Mouse (Mus musculus) cerebellum, adult (tissue): ENCODE data around the gene Carns1.

Experiments
- ATAC-seq: cut with Nextera tagmentation; 2 replicates; pipeline ENCODE4 v1.9.2; 2017; ENCODE audit warnings: mild to moderate bottlenecking, moderate library complexity, mixed read lengths; ENCODE audit not compliant: insufficient number of reproducible peaks, low FRiP score, low TSS enrichment

The Carns1 gene

GRCm38 (mm10) chr19:4172925-4173324 lies 2.4 kb downstream of the Carns1 start:
- no peak for ATAC-seq

DNA sequence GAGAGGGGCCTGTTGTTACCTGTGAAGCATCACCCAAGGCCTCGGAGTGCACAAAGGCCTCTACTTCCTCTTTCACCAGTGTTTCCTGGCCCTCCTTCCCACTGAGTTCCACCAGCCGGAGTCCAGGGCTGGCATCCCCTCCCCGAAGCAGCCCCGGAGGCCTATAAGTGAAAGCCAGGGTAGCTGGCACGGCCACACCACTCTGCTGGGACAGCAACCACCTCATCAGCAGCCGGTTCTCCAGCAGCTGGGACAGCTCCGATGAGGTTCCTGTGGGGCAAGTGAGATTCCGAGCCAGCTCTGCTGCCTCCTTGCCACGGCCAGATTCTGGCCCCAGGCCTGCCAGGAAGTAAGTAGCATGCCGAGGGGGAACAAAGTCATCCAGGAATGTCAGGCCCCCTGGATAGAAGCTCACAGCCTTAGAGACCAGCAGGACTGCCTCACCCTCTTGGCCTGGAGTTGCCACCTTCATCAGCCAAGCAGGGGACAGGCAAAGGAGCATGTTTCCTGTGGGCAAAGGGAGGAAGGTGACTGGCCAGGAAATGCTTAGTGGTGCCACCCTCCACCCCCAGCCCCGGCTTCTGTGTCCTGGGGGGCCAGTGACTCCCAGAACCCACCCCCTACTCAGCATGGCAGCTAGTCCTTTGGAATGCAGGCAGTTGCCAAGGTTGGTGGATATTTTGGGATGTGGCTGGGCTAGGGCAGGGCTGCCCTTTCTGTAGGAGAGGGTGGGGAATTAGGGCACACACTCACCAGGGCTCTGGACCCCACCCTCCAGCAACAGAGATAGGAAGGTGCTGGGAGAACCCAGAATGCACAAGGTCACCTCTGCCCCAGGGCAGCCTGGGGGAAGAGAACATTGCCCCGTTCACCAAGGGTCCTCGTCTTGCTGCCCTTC lies 3.6 kb downstream of the Carns1 start:
- no peak for ATAC-seq

DNA sequence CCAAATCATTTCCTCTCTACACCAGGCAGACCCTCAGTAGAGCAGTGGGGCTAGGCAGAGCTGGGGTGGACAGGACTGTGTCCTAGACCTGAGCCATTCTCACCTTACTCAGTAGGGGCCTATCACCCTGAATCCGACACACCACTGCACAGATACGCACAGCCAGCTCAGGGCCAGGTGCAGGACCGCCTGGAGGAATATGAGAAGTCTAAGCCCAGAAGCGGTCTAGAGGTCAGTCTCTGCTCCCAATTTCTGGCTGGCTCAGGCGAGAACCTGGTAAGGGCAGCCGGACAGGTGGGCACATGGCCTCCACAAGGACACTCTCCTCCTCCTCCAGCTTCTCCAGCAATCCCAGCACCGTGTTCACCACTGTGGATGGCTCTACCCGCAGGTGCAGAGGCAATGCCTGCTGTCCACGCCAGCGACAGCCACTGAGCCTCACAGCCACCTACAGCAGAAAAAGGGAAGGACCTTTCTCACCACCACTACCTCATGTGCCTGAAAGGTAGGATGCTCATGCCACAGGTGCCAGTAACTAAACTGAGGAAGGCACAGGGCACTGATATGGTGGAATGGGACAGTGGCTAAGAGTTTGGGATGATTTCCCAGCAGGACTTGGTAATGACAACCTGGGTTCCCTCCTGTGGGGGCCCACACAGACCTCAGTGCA lies 4.4 kb downstream of the Carns1 start:
- ATAC-seq: no peak

GRCm38 (mm10) chr19:4169810-4170209 lies 5.5 kb downstream of the Carns1 start:
- ATAC-seq: peak; percentile 34; the same call in 1 of the 2 replicates

GRCm38 (mm10) chr19:4169378-4169784 lies 5.9 kb downstream of the Carns1 start:
- ATAC-seq: peak; percentile 74

DNA sequence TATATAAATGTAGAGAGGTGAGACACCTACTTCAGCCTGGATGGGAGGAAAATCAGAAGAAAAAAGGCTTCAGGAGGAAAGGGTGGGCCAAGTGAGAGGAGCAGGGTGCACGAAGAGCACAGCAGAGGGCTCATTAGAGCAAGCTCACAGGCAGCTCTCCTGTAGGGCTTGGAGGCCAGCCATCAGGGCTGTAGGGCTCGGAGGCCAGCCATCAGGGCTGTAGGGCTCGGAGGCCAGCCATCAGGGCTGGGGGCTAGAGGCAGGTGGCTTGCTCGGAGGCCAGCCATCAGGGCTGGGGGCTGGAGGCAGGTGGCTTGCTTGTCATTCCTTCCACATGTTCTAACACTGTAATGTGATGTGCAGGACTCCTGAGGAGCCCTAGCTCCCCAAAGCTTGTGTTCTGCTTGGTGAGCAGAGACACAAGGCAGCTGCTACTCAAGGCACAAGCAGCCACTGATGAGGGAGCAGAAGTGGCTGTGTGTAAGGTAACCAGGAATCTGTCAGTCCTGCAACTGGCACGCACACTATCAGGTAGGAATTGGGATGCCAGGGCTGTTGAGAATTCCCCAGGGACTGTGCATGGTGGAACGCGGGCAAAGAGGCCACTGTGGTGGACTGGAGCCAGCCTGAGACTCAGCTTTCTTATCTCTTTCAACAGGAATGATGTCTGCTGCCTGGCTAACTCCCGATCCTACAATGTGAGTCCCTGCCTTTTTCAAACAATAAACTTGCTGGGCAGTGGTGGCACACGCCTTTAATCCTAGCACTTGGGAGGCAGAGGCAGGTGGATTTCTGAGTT lies 8.4 kb downstream of the Carns1 start:
- no peak for ATAC-seq

DNA sequence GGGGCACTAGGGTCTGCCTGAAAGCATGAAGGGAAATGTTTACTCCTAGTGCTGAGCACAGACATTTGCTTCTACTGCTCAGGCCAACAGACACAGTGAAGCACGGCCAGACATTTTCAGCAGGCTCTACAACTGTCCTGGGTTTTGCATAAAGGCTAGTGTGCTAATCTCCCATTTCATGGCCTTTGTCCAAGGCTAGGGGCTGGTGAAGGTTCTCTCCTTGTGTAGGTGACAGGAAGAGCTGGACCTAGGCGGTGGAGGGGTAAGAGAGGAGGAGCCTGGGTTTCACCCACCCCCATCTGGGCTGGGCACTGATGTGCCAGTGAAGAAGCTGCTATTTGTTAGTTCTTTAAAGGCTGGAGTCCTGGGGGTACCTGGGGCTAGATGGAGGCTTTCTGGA lies 10.6 kb downstream of the Carns1 start:
- no peak for ATAC-seq

GRCm38 (mm10) chr19:4164100-4164499 lies 11.2 kb downstream of the Carns1 start:
- no peak for ATAC-seq

DNA sequence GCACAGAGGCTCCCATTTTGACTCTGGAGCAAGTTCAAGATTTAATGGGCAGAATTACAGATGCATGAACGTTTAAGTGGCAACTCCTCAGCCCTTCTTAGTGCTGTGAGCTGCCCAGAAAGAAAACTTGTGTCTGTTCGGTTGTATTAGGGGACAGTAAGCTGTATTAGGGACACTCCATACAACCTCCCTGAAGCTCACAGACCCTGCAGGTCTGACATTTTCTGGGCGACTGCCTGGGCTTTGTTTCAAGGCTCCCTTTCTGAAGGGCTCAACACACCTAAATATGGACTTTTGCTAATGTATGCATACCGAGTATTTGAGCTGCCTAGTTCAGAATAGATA lies 11.8 kb downstream of the Carns1 start:
- ATAC-seq: no peak

DNA sequence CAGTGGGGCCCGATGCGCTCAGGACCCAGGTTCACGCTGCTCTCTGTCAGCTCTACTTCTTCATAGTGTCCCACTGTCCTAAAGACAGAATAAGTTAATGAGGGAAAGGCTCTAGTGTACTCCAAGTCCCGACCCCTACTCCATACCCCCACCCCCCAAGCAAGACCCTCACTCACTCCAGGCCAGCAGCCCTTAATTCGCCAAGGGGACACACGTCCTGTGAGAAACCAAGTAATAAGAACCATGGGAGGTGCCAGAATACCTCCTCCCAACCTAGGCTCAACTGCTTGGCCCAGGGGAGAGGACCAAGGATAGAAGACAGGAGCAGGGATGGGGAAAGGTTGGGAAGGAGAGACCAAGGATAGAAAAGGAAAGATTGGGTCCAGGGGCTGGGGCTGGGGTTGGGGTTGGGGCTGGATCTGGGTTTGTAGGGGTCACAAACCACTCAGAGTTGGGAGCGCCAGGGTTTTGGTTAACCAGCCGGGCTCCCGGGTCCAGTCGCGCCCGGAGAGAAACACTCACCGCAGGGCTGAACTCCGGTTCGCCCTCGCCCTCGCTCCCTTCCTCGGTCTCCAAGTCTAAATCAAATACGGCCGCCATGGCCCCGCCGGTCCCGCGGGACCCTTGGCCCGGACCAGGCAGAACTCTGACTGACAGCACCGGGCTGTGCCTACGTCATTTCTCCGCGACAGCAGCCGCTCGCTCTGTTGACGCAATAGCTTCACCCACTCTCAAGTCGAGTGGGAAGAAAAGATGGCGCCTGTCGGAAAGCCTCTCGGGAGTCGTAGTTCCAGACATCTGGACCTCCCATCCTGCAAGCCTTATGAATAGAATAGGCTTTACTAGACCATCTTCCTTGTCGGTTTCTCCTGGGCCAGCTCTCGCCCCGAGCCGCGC lies 12.4 kb downstream of the Carns1 start, which contains the start of gene Rps6kb2:
TSS of gene Rps6kb2 (minus strand) at position 709 of the 897 bp plus-strand sequence.
- ATAC-seq: peak; percentile 83

DNA sequence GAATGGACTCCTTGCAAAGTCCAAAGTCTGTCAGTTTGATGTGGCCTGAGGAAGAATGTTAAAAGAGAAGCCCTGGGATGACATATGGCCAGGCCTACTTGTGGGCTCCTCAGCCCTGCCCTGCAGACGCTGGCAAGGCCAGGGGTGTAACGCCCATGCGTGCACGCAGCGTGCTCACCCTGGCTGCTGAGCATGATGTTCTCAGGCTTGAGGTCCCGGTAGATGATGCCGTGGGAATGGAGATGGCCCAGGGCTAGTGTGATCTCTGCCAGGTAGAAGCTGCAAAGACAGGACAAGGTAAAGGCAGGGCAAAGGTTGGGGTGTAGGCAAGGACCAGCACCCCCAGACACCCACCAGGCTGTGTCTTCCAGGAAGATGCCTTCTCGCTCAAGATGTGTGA lies 16.2 kb downstream of the Carns1 start:
- ATAC-seq: no peak

DNA sequence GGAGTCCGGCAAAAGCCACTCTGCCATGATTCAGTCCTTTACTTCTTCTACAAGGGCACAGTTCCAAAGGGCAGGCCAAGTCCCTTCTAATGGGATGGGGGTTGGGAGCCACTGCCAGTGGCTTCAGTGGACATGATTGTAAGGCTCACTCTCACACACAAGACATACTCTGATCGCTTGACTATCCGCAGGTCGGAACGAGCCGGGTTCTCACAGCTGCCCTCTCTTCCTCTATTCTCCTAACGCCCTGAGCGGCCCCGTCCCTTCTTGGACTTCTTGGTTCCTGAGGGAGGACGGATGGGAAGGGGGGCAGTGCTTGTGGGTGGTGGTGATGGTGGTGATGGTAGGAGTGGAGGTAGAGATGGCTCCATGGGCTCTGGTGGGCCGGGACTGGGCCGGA lies 18.5 kb downstream of the Carns1 start:
- no peak for ATAC-seq

DNA sequence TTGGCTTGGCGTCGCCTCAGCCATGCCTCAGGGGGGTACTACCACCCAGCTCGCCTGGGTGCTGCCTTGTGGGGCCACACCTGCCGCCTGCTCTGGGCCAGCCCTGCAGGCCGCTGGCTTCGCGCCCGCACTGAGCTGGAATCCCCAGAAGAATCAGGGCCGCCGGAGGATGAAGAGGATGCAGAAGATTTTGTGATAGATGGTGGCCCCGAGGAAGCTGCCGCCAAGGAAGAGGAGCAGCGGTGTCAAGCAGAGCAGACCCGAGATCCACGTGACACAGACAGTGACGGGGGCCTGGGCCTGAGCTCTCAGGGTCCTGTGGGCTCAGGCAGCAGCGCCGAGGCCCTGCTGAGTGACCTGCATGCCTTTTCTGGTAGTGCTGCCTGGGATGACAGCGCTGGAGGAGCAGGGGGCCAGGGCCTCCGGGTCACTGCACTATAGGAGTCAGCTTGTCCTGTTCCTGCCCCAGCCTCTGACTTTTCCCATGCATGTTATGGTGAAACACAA lies 19.2 kb downstream of the Carns1 start:
- no peak for ATAC-seq

GRCm38 (mm10) chr19:4155223-4156072 lies 19.8 kb downstream of the Carns1 start:
- no peak for ATAC-seq

DNA sequence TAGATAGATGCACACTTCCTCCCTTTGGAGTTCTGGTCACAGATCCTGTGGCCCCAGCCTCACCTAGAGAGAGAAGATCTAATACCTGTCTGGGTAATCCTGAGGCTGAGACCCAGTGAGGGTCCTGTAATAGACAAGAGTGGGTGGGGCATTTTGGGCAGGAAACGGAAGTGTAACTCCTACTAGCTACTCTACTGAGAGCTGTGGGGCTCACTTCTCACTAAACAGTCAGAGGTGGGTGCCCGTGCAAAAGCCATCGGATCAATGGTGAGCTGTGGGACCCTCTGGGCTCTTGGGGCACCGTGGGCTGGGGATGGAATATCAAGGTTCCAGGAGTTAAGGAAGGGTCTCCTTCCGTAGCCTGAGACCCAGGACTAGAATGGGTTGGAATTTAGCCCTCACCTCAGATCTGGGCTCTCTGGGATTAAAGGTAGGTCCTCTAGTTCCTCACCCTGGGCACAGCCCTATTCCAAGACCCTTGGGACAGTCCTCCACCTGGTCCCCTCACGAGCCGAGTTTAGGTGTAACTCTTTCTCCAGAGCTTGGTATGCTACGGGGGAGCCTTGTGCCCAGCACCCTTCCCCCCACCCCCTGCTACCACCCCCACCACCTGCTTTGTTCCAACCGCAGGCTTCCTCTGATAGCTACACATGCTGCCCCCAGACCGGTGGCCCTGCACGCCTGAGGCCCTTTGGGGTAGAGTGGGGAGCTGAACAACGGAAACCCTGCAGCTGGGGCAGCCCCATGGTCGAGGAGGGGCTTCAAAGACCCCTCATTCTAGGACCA lies 20.6 kb downstream of the Carns1 start:
- ATAC-seq: no peak

- peak; percentile 54; the same call in 1 of the 2 replicates for ATAC-seq
These were observed 22.0 kb downstream of the Carns1 start, which contains the start of gene Ptprcap for GRCm38 (mm10) chr19:4153232-4153654. Ptprcap (plus strand) TSS chr19:4153604.

DNA sequence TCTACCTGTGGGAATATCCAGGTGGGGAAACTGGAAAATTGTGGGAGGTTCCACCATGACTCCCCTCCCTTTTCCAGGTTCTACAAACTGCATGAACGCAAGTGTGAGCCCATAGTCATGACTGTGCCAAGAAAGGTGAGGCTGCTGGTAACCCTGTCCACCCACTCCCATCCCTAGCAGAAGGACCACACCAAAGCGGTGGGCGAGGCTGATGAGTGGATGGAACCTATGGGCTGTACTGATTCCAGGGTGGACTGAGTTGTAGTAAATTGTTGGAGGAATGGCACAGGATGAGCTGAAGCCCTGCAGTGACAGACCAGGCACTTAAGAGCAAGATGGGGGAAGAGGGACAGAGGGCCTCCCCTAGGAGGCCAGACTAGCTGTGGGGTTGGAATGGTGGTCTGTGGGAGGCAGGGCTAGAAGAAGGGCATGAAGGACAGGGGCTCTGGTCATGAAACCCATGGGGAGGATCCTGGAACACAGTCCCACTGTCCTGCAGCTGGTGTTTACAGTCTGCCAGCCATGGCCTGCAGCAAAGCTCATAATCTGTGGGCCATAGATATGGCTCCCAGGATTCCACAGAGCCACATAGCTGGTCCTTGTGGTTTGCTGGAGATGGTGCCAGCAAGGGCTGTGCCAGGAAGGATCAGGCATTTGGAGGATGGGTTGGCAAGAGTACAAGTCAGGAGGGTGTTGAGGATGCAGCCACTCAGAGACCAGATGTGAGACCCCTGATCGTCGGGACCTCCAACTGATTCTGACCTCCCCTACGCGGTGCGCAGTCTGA lies 22.6 kb downstream of the Carns1 start:
- no peak for ATAC-seq
